Mouse (Mus musculus) heart, embryonic 13.5 days (tissue): ENCODE results near the gene Reep6. TPM values are rescaled to one million over a fixed set of nuclear protein-coding genes. Genes with fewer than 3 reads are reported as not detected.
"Not testable (repeated sequence)": the region's sequence is repeated elsewhere in the genome, so short reads cannot be mapped to it uniquely, and the experiment has no call there.

Experiments used
- ATAC-seq: fragments of 200-750 bp; cut with Nextera tagmentation; 2 replicates; pipeline ENCODE4 v1.8.0; 2017; ENCODE audit warnings: moderate TSS enrichment; ENCODE audit not compliant: insufficient number of reproducible peaks, low FRiP score, low TSS enrichment; ENCODE audit errors: extremely low read depth
- H3K27ac ChIP-seq: fragments of 300-500 bp; sonication (generic); replicated peaks from 2 replicates; pipeline ENCODE4 v1.5.1; 2015; ENCODE audit warnings: moderate library complexity, mild to moderate bottlenecking, inconsistent platforms
- H3K27me3 ChIP-seq: fragments of 300-500 bp; sonication (generic); replicated peaks from 2 replicates; pipeline ENCODE4 v1.6.1; 2015; ENCODE audit warnings: mild to moderate bottlenecking, inconsistent platforms
- H3K36me3 ChIP-seq: fragments of 300-500 bp; sonication (generic); 2 replicates; pipeline ENCODE4 v1.6.1; 2015; ENCODE audit warnings: mild to moderate bottlenecking, inconsistent platforms
- H3K4me1 ChIP-seq: fragments of 300-500 bp; sonication (generic); 2 replicates; pipeline ENCODE4 v1.6.1; 2015; ENCODE audit warnings: inconsistent platforms
- H3K4me2 ChIP-seq: fragments of 300-500 bp; sonication (generic); 2 replicates; pipeline ENCODE4 v1.6.1; 2015; ENCODE audit warnings: inconsistent platforms, mild to moderate bottlenecking, moderate library complexity
- H3K4me3 ChIP-seq: fragments of 300-500 bp; sonication (generic); 2 replicates; pipeline ENCODE4 v1.5.1; 2015; ENCODE audit warnings: moderate library complexity, mild to moderate bottlenecking, inconsistent platforms
- H3K9ac ChIP-seq: fragments of 300-500 bp; sonication (generic); 2 replicates; pipeline ENCODE4 v1.6.1; 2015; ENCODE audit warnings: inconsistent platforms, mild to moderate bottlenecking, moderate library complexity
- H3K9me3 ChIP-seq: fragments of 300-500 bp; sonication (generic); 2 replicates; pipeline ENCODE4 v1.6.1; 2016; ENCODE audit warnings: inconsistent platforms
- WGBS: fragments of 180-500 bp; shearing (Covaris S2); methylation state at CpG from one replicate; pipeline ENCODE4 v1.1.7; 2015; ENCODE audit warnings: mixed read lengths; 5-methylcytosine and 5-hydroxymethylcytosine counted together
- polyA plus RNA-seq: library from polyadenylated mRNA; unstranded; fragments of >200 nt; fragmentation: Nextera tagmentation; extraction: Ambion mirVana; gene quantifications from 2 replicates; pipeline ENCODE4 v1.2.1, GENCODE M21; 2015

Gene Reep6
- polyA plus RNA-seq, 1 experiment from 2014 or later, result 2.6 TPM

DNA sequence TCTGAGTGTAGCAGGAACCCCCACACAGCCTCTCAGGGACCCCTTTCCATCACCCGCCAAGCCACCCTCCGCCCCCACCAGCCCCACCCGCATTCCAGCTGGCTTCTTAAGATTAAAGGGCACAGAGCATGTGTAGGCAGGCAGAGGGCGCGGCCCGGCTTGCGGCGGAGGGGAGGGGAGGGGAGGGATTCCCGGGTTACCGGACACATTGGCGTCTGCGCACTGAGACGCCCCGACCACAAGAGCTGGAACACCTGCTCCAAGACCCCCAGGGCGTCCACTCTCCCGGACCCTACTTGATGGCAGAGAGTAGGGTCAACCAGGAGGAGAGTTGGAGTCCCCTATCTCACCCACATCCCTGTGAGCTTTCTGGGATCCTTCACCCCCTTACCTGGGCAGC is 15.4 kb downstream of the Reep6 start:
- no peak overlapping the region for H3K27ac ChIP-seq
- H3K4me2 ChIP-seq, result peak overlapping the region; percentile 64
- peak overlapping the region; percentile 61 for H3K9ac ChIP-seq
- no peak for ATAC-seq
- peaks cover 99% of the 10 kb centered on the region for H3K27me3 ChIP-seq
- no peaks in the 10 kb centered on the region for H3K36me3 ChIP-seq
- H3K4me1 ChIP-seq, result peaks cover 74% of the 10 kb centered on the region
- H3K4me3 ChIP-seq, result peak overlapping the region; percentile 3
- no peaks in the 10 kb centered on the region for H3K9me3 ChIP-seq
- WGBS, result 6% methylated on average over 16 of the region's 16 CpGs

DNA sequence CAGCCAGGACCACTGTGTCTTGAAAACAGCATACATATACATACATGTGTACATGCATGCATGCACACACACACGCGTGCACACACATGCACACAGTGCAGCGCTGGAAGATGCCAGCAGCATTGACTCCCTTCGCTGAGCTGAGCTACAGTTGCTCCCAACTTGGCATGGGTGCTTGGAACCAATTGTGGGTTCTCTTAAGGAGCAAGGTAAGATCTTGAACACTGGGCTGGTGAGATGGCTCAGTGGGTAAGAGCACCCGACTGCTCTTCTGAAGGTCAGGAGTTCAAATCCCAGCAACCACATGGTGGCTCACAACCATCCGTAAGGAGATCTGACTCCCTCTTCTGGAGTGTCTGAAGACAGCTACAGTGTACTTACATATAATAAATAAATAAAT is 16.2 kb downstream of the Reep6 start:
- H3K4me3 ChIP-seq, H3K9me3 ChIP-seq, H3K4me2 ChIP-seq, H3K27ac ChIP-seq, ATAC-seq, H3K9ac ChIP-seq, H3K36me3 ChIP-seq: not testable (repeated sequence)
- Histone ChIP-seq H3K27me3 (peaks cover 97% of the 10 kb centered on the region), H3K4me1 (peaks cover 69% of the 10 kb centered on the region)
- WGBS, result 79% methylated on average over 6 of the region's 6 CpGs

GRCm38 (mm10) chr10:80347514-80347967 is 17.8 kb downstream of the Reep6 start:
- Histone ChIP-seq H3K4me1 (peaks cover 59% of the 10 kb centered on the region), H3K27me3 (peaks cover 97% of the 10 kb centered on the region), H3K36me3 (no peaks in the 10 kb centered on the region), H3K9ac (peak overlapping the region; percentile 78), H3K4me2 (peak overlapping the region; percentile 72), H3K9me3 (no peaks in the 10 kb centered on the region), H3K4me3 (peak overlapping the region; percentile 51), H3K27ac (no peak overlapping the region)
- ATAC-seq, result no peak
- 16% methylated on average over 17 of the region's 17 CpGs for WGBS

DNA sequence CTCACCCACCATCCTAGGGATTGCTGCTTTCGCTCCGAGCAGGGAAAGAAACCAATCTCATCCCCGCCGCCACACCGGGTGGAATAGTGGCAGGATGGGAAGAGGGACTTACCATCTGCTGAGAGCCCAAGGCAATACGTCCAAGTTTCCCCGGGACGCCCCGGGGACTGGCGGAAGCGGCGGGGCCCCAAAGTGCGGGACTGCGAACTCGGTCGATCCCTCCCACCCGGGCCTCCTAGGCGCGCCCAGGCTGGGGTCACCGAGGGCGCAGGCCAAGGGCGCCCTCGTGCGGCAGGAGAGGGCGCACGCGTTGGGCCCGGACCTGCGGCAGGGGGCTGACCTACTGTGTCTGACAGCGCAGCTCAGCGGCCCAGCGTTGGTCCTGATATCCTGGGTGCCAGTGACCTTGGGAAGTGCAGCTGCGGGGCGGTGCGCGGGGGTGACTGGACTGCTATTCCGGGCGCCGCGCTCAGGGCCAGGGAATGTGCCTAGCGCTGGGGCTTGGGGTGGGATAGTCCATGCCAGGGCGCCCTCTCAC is 18.6 kb downstream of the Reep6 start, which contains the start of gene Adamtsl5:
Gene Adamtsl5, minus strand, starts transcription at position 169 of the 538 bp plus-strand sequence.
- Histone ChIP-seq H3K9ac (peak within 1 kb of the TSS; percentile 78), H3K27me3 (peaks cover 97% of the 10 kb centered on the region), H3K4me1 (peaks cover 57% of the 10 kb centered on the region), H3K4me2 (peak within 1 kb of the TSS; percentile 72), H3K4me3 (peak within 1 kb of the TSS; percentile 51), H3K9me3 (no peaks in the 10 kb centered on the region), H3K27ac (0 out of 2 replicates have a peak within 1 kb of the TSS, but pooled peaks have one; percentile 1), H3K36me3 (no peaks in the 10 kb centered on the region)
- ATAC-seq, result no peak
- 1% methylated on average over 42 of the region's 42 CpGs for WGBS

GRCm38 (mm10) chr10:80348981-80349380 is 19.2 kb downstream of the Reep6 start:
- no peaks in the 10 kb centered on the region for H3K9me3 ChIP-seq
- WGBS, result 17% methylated on average over 26 of the region's 26 CpGs
- no peak overlapping the region for H3K27ac ChIP-seq
- H3K36me3 ChIP-seq, result no peaks in the 10 kb centered on the region
- H3K27me3 ChIP-seq, result peaks cover 97% of the 10 kb centered on the region
- peak overlapping the region; percentile 72 for H3K4me2 ChIP-seq
- H3K4me1 ChIP-seq, result peaks cover 50% of the 10 kb centered on the region
- ATAC-seq, result no peak
- H3K4me3 ChIP-seq, result peak overlapping the region; percentile 51
- peak overlapping the region; percentile 78 for H3K9ac ChIP-seq

DNA sequence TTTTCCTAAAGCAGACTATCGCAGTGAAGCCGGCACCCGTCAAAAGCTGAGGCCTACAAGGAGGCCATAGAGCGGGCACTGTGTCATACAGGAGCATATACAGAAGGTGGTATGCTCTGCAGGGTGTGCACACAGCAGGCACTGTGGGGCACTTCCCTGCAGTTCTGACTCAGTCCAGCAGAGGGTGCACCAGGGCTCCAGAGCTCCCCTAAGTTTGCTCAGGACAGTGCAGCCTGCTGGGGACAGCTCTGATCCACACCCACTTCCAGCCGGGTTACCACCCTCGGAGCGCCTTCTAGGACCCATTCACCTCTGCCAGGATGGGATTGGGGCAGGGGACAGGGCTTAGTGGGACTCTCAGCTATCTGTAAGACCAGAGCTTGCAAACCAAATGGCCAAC is 20.5 kb downstream of the Reep6 start:
- H3K27me3 ChIP-seq, result peaks cover 97% of the 10 kb centered on the region
- H3K27ac ChIP-seq, result no peak overlapping the region
- peaks cover 37% of the 10 kb centered on the region for H3K4me1 ChIP-seq
- no peak overlapping the region for H3K4me3 ChIP-seq
- H3K9me3 ChIP-seq, result no peaks in the 10 kb centered on the region
- 2% methylated on average over 7 of the region's 7 CpGs for WGBS
- no peaks in the 10 kb centered on the region for H3K36me3 ChIP-seq
- H3K4me2 ChIP-seq, result no peak overlapping the region
- ATAC-seq, result 0 out of 2 replicates have a peak, but pooled peaks have one; percentile 13
- no peak overlapping the region for H3K9ac ChIP-seq

- H3K9me3 ChIP-seq, result no peaks in the 10 kb centered on the region
These were observed 22.1 kb downstream of the Reep6 start for GRCm38 (mm10) chr10:80351896-80352295.

GRCm38 (mm10) chr10:80352727-80353126 is 23.0 kb downstream of the Reep6 start:
- Histone ChIP-seq H3K27ac (no peak overlapping the region), H3K4me2 (no peak overlapping the region), H3K9ac (peak overlapping the region; percentile 47; the same call in 1 of the 2 replicates), H3K4me1 (peaks cover 39% of the 10 kb centered on the region), H3K27me3 (peaks cover 97% of the 10 kb centered on the region), H3K4me3 (no peak overlapping the region), H3K9me3 (no peaks in the 10 kb centered on the region), H3K36me3 (no peaks in the 10 kb centered on the region)
- ATAC-seq, result no peak
- 36% methylated on average over 8 of the region's 8 CpGs for WGBS

More at GRCm38 (mm10) chr10:80351896-80352295, 22.1 kb downstream of the Reep6 start:
- H3K4me1 ChIP-seq, result peaks cover 45% of the 10 kb centered on the region
- H3K9ac ChIP-seq, result no peak overlapping the region
- no peak overlapping the region for H3K4me3 ChIP-seq
- H3K27ac ChIP-seq, result no peak overlapping the region
- ATAC-seq, result no peak
- 26% methylated on average over 11 of the region's 11 CpGs for WGBS
- peaks cover 97% of the 10 kb centered on the region for H3K27me3 ChIP-seq
- no peaks in the 10 kb centered on the region for H3K36me3 ChIP-seq
- no peak overlapping the region for H3K4me2 ChIP-seq

GRCm38 (mm10) chr10:80355431-80355830 is 25.7 kb downstream of the Reep6 start:
- WGBS, result 13% methylated on average over 9 of the region's 9 CpGs
- Histone ChIP-seq H3K4me3 (peak overlapping the region; percentile 41; the same call in 1 of the 2 replicates), H3K27ac (no peak overlapping the region), H3K9me3 (no peaks in the 10 kb centered on the region), H3K4me2 (no peak overlapping the region), H3K9ac (no peak overlapping the region), H3K4me1 (peaks cover 19% of the 10 kb centered on the region), H3K36me3 (no peaks in the 10 kb centered on the region), H3K27me3 (peaks cover 100% of the 10 kb centered on the region)
- no peak for ATAC-seq

DNA sequence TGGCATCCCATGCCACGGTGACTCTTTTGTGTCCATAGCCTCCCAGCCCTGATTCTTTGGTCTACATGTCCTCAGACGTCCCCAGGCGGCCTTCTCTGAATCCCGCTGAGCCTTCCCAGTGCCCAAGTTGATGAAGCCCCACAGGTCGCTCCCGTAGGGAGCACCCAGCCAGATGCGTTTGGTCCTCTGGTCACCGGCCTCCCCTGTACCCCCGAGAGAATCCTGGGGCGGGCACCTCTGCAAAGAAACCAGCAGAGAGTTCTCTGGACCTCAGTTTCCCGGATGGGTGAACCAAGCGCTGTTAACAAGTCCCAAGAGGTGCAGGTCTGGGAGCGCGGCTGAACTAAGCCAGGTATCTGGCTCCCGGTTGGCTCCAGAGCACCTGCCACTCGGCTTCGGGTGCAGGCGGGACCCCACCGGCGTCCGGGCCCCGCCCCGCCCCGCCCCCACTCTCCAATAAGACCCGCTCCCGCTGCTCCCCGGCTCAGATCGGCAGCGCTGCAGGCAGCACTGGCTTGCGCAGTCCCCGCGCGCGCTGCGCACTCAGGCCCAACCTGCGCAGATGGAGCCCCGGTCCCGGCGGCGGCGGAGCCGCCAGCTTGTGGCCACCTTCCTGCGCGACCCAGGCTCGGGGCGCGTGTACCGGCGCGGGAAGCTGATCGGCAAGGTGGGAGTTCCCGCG is 26.4 kb downstream of the Reep6 start, which contains the start of gene Plk5:
Gene Plk5, plus strand, starts transcription at position 459 of the 682 bp plus-strand sequence.
- Histone ChIP-seq H3K4me2 (peak within 1 kb of the TSS; percentile 57), H3K36me3 (no peaks in the 10 kb centered on the region), H3K4me3 (peak within 1 kb of the TSS; percentile 41), H3K4me1 (peaks cover 19% of the 10 kb centered on the region), H3K9me3 (no peaks in the 10 kb centered on the region), H3K27ac (no peak within 1 kb of the TSS), H3K9ac (peak within 1 kb of the TSS; percentile 66; the same call in 1 of the 2 replicates), H3K27me3 (peaks cover 100% of the 10 kb centered on the region)
- WGBS, result 2% methylated on average over 53 of the region's 53 CpGs
- ATAC-seq, result no peak

DNA sequence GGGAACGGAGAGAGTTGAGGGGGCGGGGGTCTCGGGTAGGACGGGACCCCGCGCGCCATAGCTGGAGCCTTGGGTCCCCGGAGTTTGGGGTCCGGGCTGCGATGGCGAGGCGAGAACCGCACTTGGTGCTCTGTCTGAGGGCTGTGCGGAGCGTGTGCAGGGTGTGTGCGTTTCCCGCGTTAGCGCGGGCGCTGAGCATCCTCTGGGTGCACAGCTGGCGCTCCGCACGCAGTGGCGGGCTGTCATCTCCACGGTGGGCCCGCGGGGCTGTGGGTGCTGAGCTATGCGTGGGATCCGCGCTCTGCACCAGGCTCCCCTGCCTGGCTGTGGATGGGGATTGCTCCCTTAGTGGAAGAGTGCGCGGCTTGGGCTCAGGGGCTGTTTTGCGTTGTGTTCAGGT is 27.0 kb downstream of the Reep6 start:
- 2% methylated on average over 34 of the region's 34 CpGs for WGBS
- peak overlapping the region; percentile 41 for H3K4me3 ChIP-seq
- peak overlapping the region; percentile 57 for H3K4me2 ChIP-seq
- no peaks in the 10 kb centered on the region for H3K36me3 ChIP-seq
- H3K27me3 ChIP-seq, result peaks cover 97% of the 10 kb centered on the region
- H3K27ac ChIP-seq, result no peak overlapping the region
- H3K9me3 ChIP-seq, result no peaks in the 10 kb centered on the region
- H3K9ac ChIP-seq, result peak overlapping the region; percentile 66; the same call in 1 of the 2 replicates
- no peak for ATAC-seq
- H3K4me1 ChIP-seq, result peaks cover 19% of the 10 kb centered on the region
